Comparison of ENCODE assay signal across 8 mouse cellular contexts in the genomic region with DNA sequence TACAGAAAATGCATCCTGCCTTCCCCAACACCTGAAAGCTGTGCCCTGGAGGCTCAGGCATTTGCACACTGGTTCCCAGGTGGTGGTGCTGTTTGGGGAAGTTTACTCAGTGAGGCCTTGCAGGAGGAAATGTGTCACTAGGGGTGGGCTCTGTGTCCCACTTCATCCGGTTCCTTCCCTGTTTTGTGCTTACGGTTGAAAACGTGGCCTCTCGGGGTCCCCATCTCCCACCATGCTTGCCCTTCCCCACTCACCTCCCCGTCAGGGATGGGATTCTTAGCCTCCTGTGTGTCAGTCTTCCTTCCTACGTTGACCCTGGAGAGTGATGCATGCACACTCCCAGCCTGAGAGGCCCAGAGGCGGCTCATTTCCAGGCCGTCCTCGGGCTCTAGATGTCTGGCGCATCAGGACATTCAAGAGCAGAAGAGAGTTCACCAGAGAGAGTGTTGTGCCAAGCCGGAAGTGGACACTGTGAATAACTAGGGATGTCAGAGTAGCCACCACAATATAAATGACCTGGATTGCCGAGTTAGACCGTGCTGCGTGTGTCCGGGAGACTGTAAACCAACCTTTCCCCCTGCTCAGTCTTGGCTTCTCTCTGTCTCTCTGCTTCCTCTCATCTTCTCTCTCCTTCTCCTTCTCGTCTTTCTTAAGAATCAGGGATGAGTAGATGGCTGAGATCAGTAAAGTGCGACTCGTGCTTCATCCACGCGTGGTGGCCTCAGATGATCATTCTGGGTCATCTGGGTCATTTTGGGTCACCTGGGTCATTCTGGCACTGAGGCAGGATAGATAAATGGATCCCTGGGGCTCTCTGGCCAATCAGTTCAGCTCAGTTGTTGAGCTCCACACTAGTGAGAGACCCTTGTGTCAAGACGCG. TPM values are rescaled to one million over a fixed set of nuclear protein-coding genes. Genes with fewer than 3 reads are reported as not detected.
DNase-seq lines count a peak whose midpoint lies in the region; ATAC-seq lines count a peak whose summit lies in the region.

No protein-coding gene starts in this region.

- H3K4me2 ChIP-seq in neural tube, embryonic 11.5 days (ENCODE audit: low read depth) = peak overlapping the region; percentile 82; the same call in 1 of the 2 replicates
- H3K4me2 ChIP-seq in heart, embryonic 12.5 days = no peak overlapping the region; the same call in 1 of the 2 replicates

- H3K27ac ChIP-seq in neural tube, embryonic 11.5 days (ENCODE audit: low read depth, low read length) = no peak overlapping the region
- H3K27ac ChIP-seq in heart, embryonic 12.5 days (ENCODE audit: poor library complexity, severe bottlenecking) = no peak overlapping the region

- H3K9ac ChIP-seq in neural tube, embryonic 11.5 days (ENCODE audit: low read length) = no peak overlapping the region
- H3K9ac ChIP-seq in heart, embryonic 12.5 days = 0 out of 2 replicates have a peak overlapping the region, but pooled peaks have one; percentile 1

- 64% methylated on average over 22 of the region's 22 CpGs for WGBS in neural tube, embryonic 11.5 days
- 76% methylated on average over 22 of the region's 22 CpGs for WGBS in heart, embryonic 12.5 days

- ATAC-seq in neural tube, embryonic 11.5 days (ENCODE audit: insufficient read depth, low FRiP score, low TSS enrichment) = no peak
- ATAC-seq in heart, embryonic 12.5 days (ENCODE audit: insufficient number of reproducible peaks, low FRiP score) = no peak
- ATAC-seq in megakaryocyte, adult 5-6 weeks (ENCODE audit: poor library complexity, severe bottlenecking) = peak; percentile 49

- peaks cover 49% of the 10 kb centered on the region for H3K4me1 ChIP-seq in neural tube, embryonic 11.5 days (ENCODE audit: control insufficient read depth, insufficient read depth, low read length)
- peaks cover 48% of the 10 kb centered on the region for H3K4me1 ChIP-seq in heart, embryonic 12.5 days (replicated peaks)

- peak; percentile 9 for DNase-seq in neural tube, embryonic 11.5 days (ENCODE audit: low spot score)
- DNase-seq in neural tube, embryonic 10.5 days (ENCODE audit: extremely low spot score, low spot score) = no peak
- DNase-seq in thymus, postnatal 25 days = peak; percentile 55
- no peak for DNase-seq in urinary bladder, adult 18-20 months (ENCODE audit: low spot score in 2 of 2)
- DNase-seq in ovary, postnatal 14 days (ENCODE audit: low spot score) = no peak
- no peak for DNase-seq in adrenal gland, postnatal 14 days

- H3K36me3 ChIP-seq in neural tube, embryonic 11.5 days (ENCODE audit: control insufficient read depth, insufficient read depth, low read length) = no peaks in the 10 kb centered on the region
- no peaks in the 10 kb centered on the region for H3K36me3 ChIP-seq in heart, embryonic 12.5 days

- H3K4me3 ChIP-seq in neural tube, embryonic 11.5 days (ENCODE audit: low read depth, low read length) = no peak overlapping the region
- no peak overlapping the region for H3K4me3 ChIP-seq in heart, embryonic 12.5 days

- no peaks in the 10 kb centered on the region for H3K27me3 ChIP-seq in neural tube, embryonic 11.5 days (ENCODE audit: control insufficient read depth, insufficient read depth, low read length)
- H3K27me3 ChIP-seq in heart, embryonic 12.5 days (replicated peaks) = peaks cover 5% of the 10 kb centered on the region; the same call in 1 of the 2 replicates

- H3K9me3 ChIP-seq in neural tube, embryonic 11.5 days (ENCODE audit: control insufficient read depth, low read length) = no peaks in the 10 kb centered on the region
- H3K9me3 ChIP-seq in heart, embryonic 12.5 days (replicated peaks) = no peaks in the 10 kb centered on the region

RNA-seq across cellular contexts. Expression of gene Trak1, which starts 4.0 kb away (rescaled TPM):
- polyA plus RNA-seq in neural tube, embryonic 11.5 days (2014; fragmentation: Nextera tagmentation; extraction: Ambion mirVana) = 26.4 and 29.8 TPM in 2 replicates
- polyA plus RNA-seq in heart, embryonic 12.5 days (2016; fragmentation: Nextera tagmentation; extraction: Ambion mirVana) = 37.3 and 42.0 TPM in 2 replicates
- 23.2 and 25.0 TPM in 2 replicates for total RNA-seq in megakaryocyte, adult 5-6 weeks (2015)
- total RNA-seq in megakaryocyte, adult 5-6 weeks (2017) = 20.0 and 22.0 TPM in 2 replicates
- total RNA-seq in adrenal gland, postnatal 14 days (2021) = 83.1 and 84.0 TPM in 2 replicates

RNA-seq across cellular contexts. Expression of gene Ulk4, which starts 24.3 kb away (rescaled TPM):
- polyA plus RNA-seq in neural tube, embryonic 11.5 days (2014; fragmentation: Nextera tagmentation; extraction: Ambion mirVana) = 133 and 153 TPM in 2 replicates
- polyA plus RNA-seq in heart, embryonic 12.5 days (2016; fragmentation: Nextera tagmentation; extraction: Ambion mirVana) = 97.4 and 111 TPM in 2 replicates
- 0.20 TPM in 1 of 2 replicates, not detected in the other for total RNA-seq in megakaryocyte, adult 5-6 weeks (2015)
- 0.12 and 1.0 TPM in 2 replicates for total RNA-seq in megakaryocyte, adult 5-6 weeks (2017)
- total RNA-seq in adrenal gland, postnatal 14 days (2021) = 1.8 and 2.2 TPM in 2 replicates

Comparison
In these comparisons a context has a peak if more than half of its experiments do, and no peak if none do; other contexts are left out.
1. DNase-seq: peak in neural tube, embryonic 11.5 days (single experiment) and thymus, postnatal 25 days (single experiment); none in neural tube, embryonic 10.5 days (single experiment), urinary bladder, adult 18-20 months (0 of 2), ovary, postnatal 14 days (single experiment) and adrenal gland, postnatal 14 days (single experiment).